Mouse (Mus musculus): Measurements from ENCODE around the gene Notch2. TPM values are rescaled to one million over a fixed set of nuclear protein-coding genes. Genes with fewer than 3 reads are reported as not detected.
A peak's percentile ranks its signal among the peaks of the same experiment; 100 is the strongest.

Notch2 gene
- polyA plus RNA-seq, 1 experiment from 2014 or later = 18.3 TPM

- no peak for DNase-seq (ENCODE audit: low spot score)
- Histone ChIP-seq H3K4me2 (replicated peaks; ENCODE audit: low read depth, low read length) (no peak overlapping the region), H3K4me3 (ENCODE audit: low read depth, low read length) (no peak overlapping the region), H3K4me1 (ENCODE audit: insufficient read depth, low read depth, low read length) (no peaks in the 10 kb centered on the region), H3K27ac (ENCODE audit: low read length) (no peak overlapping the region), H3K9ac (replicated peaks; ENCODE audit: low read depth) (no peak overlapping the region), H3K27me3 (replicated peaks; ENCODE audit: insufficient read depth, low read length) (no peaks in the 10 kb centered on the region), H3K9me3 (ENCODE audit: low read length) (no peaks in the 10 kb centered on the region), H3K36me3 (ENCODE audit: insufficient read depth, low read length) (no peaks in the 10 kb centered on the region)
- 91% methylated on average over 8 of the region's 8 CpGs for WGBS
- ATAC-seq = no peak
- TF ChIP-seq CTCF (IDR thresholded peaks at IDR 0.05) (no peak), EP300 (IDR thresholded peaks at IDR 0.05) (no peak)
Measured at GRCm38 (mm10) chr3:97980683-97981327, 32.5 kb upstream of the Notch2 start.

- Histone ChIP-seq H3K27ac (ENCODE audit: low read length) (no peak overlapping the region), H3K9ac (replicated peaks; ENCODE audit: low read depth) (no peak overlapping the region), H3K4me2 (replicated peaks; ENCODE audit: low read depth, low read length) (no peak overlapping the region), H3K4me3 (ENCODE audit: low read depth, low read length) (no peak overlapping the region), H3K4me1 (ENCODE audit: insufficient read depth, low read depth, low read length) (no peaks in the 10 kb centered on the region), H3K27me3 (replicated peaks; ENCODE audit: insufficient read depth, low read length) (no peaks in the 10 kb centered on the region), H3K36me3 (ENCODE audit: insufficient read depth, low read length) (no peaks in the 10 kb centered on the region), H3K9me3 (ENCODE audit: low read length) (no peaks in the 10 kb centered on the region)
- DNase-seq (ENCODE audit: low spot score) = no peak
- TF ChIP-seq EP300 (IDR thresholded peaks at IDR 0.05) (no peak), CTCF (IDR thresholded peaks at IDR 0.05) (no peak)
- no peak for ATAC-seq
- 63% methylated on average over 3 of the region's 3 CpGs for WGBS
Measured at GRCm38 (mm10) chr3:97981376-97981906, 31.9 kb upstream of the Notch2 start.

GRCm38 (mm10) chr3:97984870-97985506 lies 28.3 kb upstream of the Notch2 start:
- no peak overlapping the region for H3K9ac ChIP-seq (replicated peaks; ENCODE audit: low read depth)
- no peak overlapping the region for H3K4me3 ChIP-seq (ENCODE audit: low read depth, low read length)
- DNase-seq (ENCODE audit: low spot score) = no peak
- H3K9me3 ChIP-seq (ENCODE audit: low read length) = no peaks in the 10 kb centered on the region
- ATAC-seq = no peak
- no peaks in the 10 kb centered on the region for H3K27me3 ChIP-seq (replicated peaks; ENCODE audit: insufficient read depth, low read length)
- TF ChIP-seq EP300 (IDR thresholded peaks at IDR 0.05) = no peak
- no peak for TF ChIP-seq CTCF (IDR thresholded peaks at IDR 0.05)
- no peak overlapping the region for H3K4me2 ChIP-seq (replicated peaks; ENCODE audit: low read depth, low read length)
- no peaks in the 10 kb centered on the region for H3K36me3 ChIP-seq (ENCODE audit: insufficient read depth, low read length)
- H3K4me1 ChIP-seq (ENCODE audit: insufficient read depth, low read depth, low read length) = no peaks in the 10 kb centered on the region
- WGBS = 64% methylated on average over 10 of the region's 10 CpGs
- no peak overlapping the region for H3K27ac ChIP-seq (ENCODE audit: low read length)

GRCm38 (mm10) chr3:97985691-97986090 lies 27.6 kb upstream of the Notch2 start:
- Histone ChIP-seq H3K36me3 (ENCODE audit: insufficient read depth, low read length) (no peaks in the 10 kb centered on the region), H3K9me3 (ENCODE audit: low read length) (no peaks in the 10 kb centered on the region), H3K27me3 (replicated peaks; ENCODE audit: insufficient read depth, low read length) (no peaks in the 10 kb centered on the region), H3K27ac (ENCODE audit: low read length) (no peak overlapping the region), H3K4me3 (ENCODE audit: low read depth, low read length) (no peak overlapping the region), H3K9ac (replicated peaks; ENCODE audit: low read depth) (no peak overlapping the region), H3K4me1 (ENCODE audit: insufficient read depth, low read depth, low read length) (no peaks in the 10 kb centered on the region), H3K4me2 (replicated peaks; ENCODE audit: low read depth, low read length) (no peak overlapping the region)
- DNase-seq (ENCODE audit: low spot score) (no peak), ATAC-seq (no peak)
- 83% methylated on average over 3 of the region's 3 CpGs for WGBS
- no peak for TF ChIP-seq EP300 (IDR thresholded peaks at IDR 0.05)
- TF ChIP-seq CTCF (IDR thresholded peaks at IDR 0.05) = no peak

- no peak overlapping the region for H3K9ac ChIP-seq (replicated peaks; ENCODE audit: low read depth)
- DNase-seq (ENCODE audit: low spot score) (peak; percentile 56), ATAC-seq (peak; percentile 71)
- H3K4me2 ChIP-seq (replicated peaks; ENCODE audit: low read depth, low read length) = no peak overlapping the region
- H3K27me3 ChIP-seq (replicated peaks; ENCODE audit: insufficient read depth, low read length) = no peaks in the 10 kb centered on the region
- TF ChIP-seq CTCF (IDR thresholded peaks at IDR 0.05) (no peak), EP300 (IDR thresholded peaks at IDR 0.05) (no peak)
- WGBS = 83% methylated on average over 3 of the region's 3 CpGs
- H3K4me3 ChIP-seq (ENCODE audit: low read depth, low read length) = no peak overlapping the region
- H3K9me3 ChIP-seq (ENCODE audit: low read length) = no peaks in the 10 kb centered on the region
- no peaks in the 10 kb centered on the region for H3K36me3 ChIP-seq (ENCODE audit: insufficient read depth, low read length)
- no peak overlapping the region for H3K27ac ChIP-seq (ENCODE audit: low read length)
- no peaks in the 10 kb centered on the region for H3K4me1 ChIP-seq (ENCODE audit: insufficient read depth, low read depth, low read length)
Measured at GRCm38 (mm10) chr3:97987153-97987552, 26.2 kb upstream of the Notch2 start.

GRCm38 (mm10) chr3:97988756-97989155 lies 24.6 kb upstream of the Notch2 start:
- H3K9me3 ChIP-seq (ENCODE audit: low read length) = no peaks in the 10 kb centered on the region
- DNase-seq (ENCODE audit: low spot score) = no peak
- H3K4me2 ChIP-seq (replicated peaks; ENCODE audit: low read depth, low read length) = no peak overlapping the region
- no peaks in the 10 kb centered on the region for H3K4me1 ChIP-seq (ENCODE audit: insufficient read depth, low read depth, low read length)
- no peaks in the 10 kb centered on the region for H3K27me3 ChIP-seq (replicated peaks; ENCODE audit: insufficient read depth, low read length)
- TF ChIP-seq CTCF (IDR thresholded peaks at IDR 0.05) (no peak), EP300 (IDR thresholded peaks at IDR 0.05) (no peak)
- H3K36me3 ChIP-seq (ENCODE audit: insufficient read depth, low read length) = no peaks in the 10 kb centered on the region
- no peak overlapping the region for H3K4me3 ChIP-seq (ENCODE audit: low read depth, low read length)
- ATAC-seq = no peak
- WGBS = 58% methylated on average over 4 of the region's 4 CpGs
- no peak overlapping the region for H3K9ac ChIP-seq (replicated peaks; ENCODE audit: low read depth)
- H3K27ac ChIP-seq (ENCODE audit: low read length) = no peak overlapping the region

Measured in lung, postnatal 0 days (tissue).